ENCODE assay signal across 8 mouse cellular contexts in the genomic region with DNA sequence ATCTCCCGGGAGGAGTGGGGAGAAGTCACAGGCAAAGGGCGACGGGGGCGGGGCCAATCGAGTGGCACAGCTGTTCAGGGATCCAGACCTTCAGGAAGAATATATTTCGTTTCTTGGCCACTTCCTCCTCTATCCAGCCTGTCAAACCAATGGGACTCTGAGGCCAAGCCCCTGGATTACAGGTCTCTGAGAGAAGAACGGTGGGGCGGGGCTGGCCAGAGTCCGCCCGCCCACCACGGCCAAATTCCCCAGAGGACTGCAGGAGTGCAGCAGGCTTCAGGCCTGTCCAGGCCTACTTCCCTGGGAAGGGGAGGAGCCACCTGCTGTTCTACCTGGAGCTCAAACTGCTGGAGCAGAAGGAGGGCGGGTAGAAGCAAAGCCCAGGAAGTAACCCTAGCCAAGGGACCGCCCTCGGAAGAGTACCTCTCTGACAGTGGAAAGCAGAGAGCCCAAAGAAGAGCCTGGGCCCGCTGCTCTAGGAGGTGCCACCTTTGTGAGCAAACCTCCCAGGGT. TPM values are rescaled to one million over a fixed set of nuclear protein-coding genes. Genes with fewer than 3 reads are reported as not detected.
A peak's percentile ranks its signal among the peaks of the same experiment; 100 is the strongest.
DNase-seq lines count a peak whose midpoint lies in the region; ATAC-seq lines count a peak whose summit lies in the region.

Gene Ptpn6 (minus strand): TSS at position 204 of the 513 bp plus-strand sequence.

- peaks cover 22% of the 10 kb centered on the region for H3K4me1 ChIP-seq in heart, embryonic 16.5 days (ENCODE audit: control insufficient read depth, insufficient read depth, low read length)
- peaks cover 37% of the 10 kb centered on the region for H3K4me1 ChIP-seq in limb, embryonic 10.5 days

- WGBS in heart, embryonic 16.5 days, result 28% methylated on average over 15 of the region's 15 CpGs
- 28% methylated on average over 15 of the region's 15 CpGs for WGBS in limb, embryonic 10.5 days

- no peaks in the 10 kb centered on the region for H3K9me3 ChIP-seq in heart, embryonic 16.5 days (replicated peaks; ENCODE audit: control insufficient read depth, low read length)
- no peaks in the 10 kb centered on the region for H3K9me3 ChIP-seq in limb, embryonic 10.5 days (replicated peaks)

- intact Hi-C loops in heart, postnatal 36 days (cut with DNase I), result loop anchor here (5.0 kb wide), 2 partner anchors 36 to 166 kb away; partner anchors contain the start of gene C1rb

- H3K27ac ChIP-seq in heart, embryonic 16.5 days (ENCODE audit: low read length), result peak within 1 kb of the TSS; percentile 40
- H3K27ac ChIP-seq in limb, embryonic 10.5 days, result peak within 1 kb of the TSS; percentile 98; the same call in 1 of the 2 replicates

- peak within 1 kb of the TSS; percentile 38 for H3K4me2 ChIP-seq in heart, embryonic 16.5 days (ENCODE audit: low read depth, low read length)

- peaks cover 8% of the 10 kb centered on the region for H3K36me3 ChIP-seq in heart, embryonic 16.5 days (ENCODE audit: control insufficient read depth, insufficient read depth)
- H3K36me3 ChIP-seq in limb, embryonic 10.5 days, result peaks cover 24% of the 10 kb centered on the region

- H3K4me3 ChIP-seq in heart, embryonic 16.5 days (ENCODE audit: low read length), result peak within 1 kb of the TSS; percentile 18
- 0 out of 2 replicates have a peak within 1 kb of the TSS, but pooled peaks have one; percentile 8 for H3K4me3 ChIP-seq in limb, embryonic 10.5 days

- ATAC-seq in heart, embryonic 16.5 days (replicated peaks; ENCODE audit: extremely low read depth, insufficient read depth, low FRiP score), result no peak
- no peak for ATAC-seq in megakaryocyte-erythroid progenitor cell, adult 5-6 weeks (replicated peaks; ENCODE audit: low FRiP score, low TSS enrichment, poor library complexity, severe bottlenecking)

- DNase-seq in heart, adult 11 months, result peak; percentile 97
- no peak for DNase-seq in heart, postnatal 36 days
- peak; percentile 90 for DNase-seq in WW6 (ENCODE audit: low read depth, low spot score)
- DNase-seq in limb, embryonic 10.5 days (ENCODE audit: low spot score), result no peak
- peak; percentile 48 to 64 for DNase-seq in thymus, postnatal 36 days
- no peak for DNase-seq in left cerebral cortex, adult 11 months (ENCODE audit: low spot score)

- no peaks in the 10 kb centered on the region for H3K27me3 ChIP-seq in heart, embryonic 16.5 days (ENCODE audit: control insufficient read depth, insufficient read depth, low read length)
- no peaks in the 10 kb centered on the region for H3K27me3 ChIP-seq in limb, embryonic 10.5 days (ENCODE audit: low read depth, poor library complexity, severe bottlenecking)

- H3K9ac ChIP-seq in heart, embryonic 16.5 days (ENCODE audit: low read length), result peak within 1 kb of the TSS; percentile 92

RNA-seq across cellular contexts. Expression of gene Ptpn6, which starts in this region (rescaled TPM):
- total RNA-seq in heart, postnatal 36 days (2021), result 1 to 10 TPM; 2.9 to 4.2 TPM
- 14.6 and 31.3 TPM in 2 replicates for polyA plus RNA-seq in heart, embryonic 16.5 days (2015; fragmentation: Nextera tagmentation; extraction: Ambion mirVana)
- 6.2 and 7.6 TPM in 2 replicates for polyA plus RNA-seq in limb, embryonic 10.5 days (2016; fragmentation: Nextera tagmentation; extraction: Ambion mirVana)
- total RNA-seq in megakaryocyte-erythroid progenitor cell, adult 5-6 weeks (2014; fragmentation: Nextera tagmentation), result 65.4 and 76.0 TPM in 2 replicates
- total RNA-seq in megakaryocyte-erythroid progenitor cell, adult 5-6 weeks (2017), result 189 and 237 TPM in 2 replicates

Comparison
In these comparisons a context has a peak if more than half of its experiments do, and no peak if none do; other contexts are left out.
1. RNA of gene Ptpn6 (total RNA-seq): 65.4 to 237 TPM in megakaryocyte-erythroid progenitor cell, adult 5-6 weeks; 2.9 to 4.2 TPM in heart, postnatal 36 days; every median in the first group is over 10 times any median in the second.
2. DNase-seq: peak in heart, adult 11 months (single experiment), WW6 (single experiment) and thymus, postnatal 36 days (2 of 2); none in heart, postnatal 36 days (0 of 2), limb, embryonic 10.5 days (single experiment) and left cerebral cortex, adult 11 months (single experiment).